Mouse (Mus musculus) skeletal muscle tissue, adult 2 months (tissue): Measurements from ENCODE around the gene Ppbp.
"Not testable (repeated sequence)": the region's sequence is repeated elsewhere in the genome, so short reads cannot be mapped to it uniquely, and the experiment has no call there.

ENCODE experiments used
- DNase-seq: peaks from one replicate; pipeline ENCODE4 v3.0.0-alpha.2; 2012; ENCODE audit warnings: low read depth, low spot score

The Ppbp gene

DNA sequence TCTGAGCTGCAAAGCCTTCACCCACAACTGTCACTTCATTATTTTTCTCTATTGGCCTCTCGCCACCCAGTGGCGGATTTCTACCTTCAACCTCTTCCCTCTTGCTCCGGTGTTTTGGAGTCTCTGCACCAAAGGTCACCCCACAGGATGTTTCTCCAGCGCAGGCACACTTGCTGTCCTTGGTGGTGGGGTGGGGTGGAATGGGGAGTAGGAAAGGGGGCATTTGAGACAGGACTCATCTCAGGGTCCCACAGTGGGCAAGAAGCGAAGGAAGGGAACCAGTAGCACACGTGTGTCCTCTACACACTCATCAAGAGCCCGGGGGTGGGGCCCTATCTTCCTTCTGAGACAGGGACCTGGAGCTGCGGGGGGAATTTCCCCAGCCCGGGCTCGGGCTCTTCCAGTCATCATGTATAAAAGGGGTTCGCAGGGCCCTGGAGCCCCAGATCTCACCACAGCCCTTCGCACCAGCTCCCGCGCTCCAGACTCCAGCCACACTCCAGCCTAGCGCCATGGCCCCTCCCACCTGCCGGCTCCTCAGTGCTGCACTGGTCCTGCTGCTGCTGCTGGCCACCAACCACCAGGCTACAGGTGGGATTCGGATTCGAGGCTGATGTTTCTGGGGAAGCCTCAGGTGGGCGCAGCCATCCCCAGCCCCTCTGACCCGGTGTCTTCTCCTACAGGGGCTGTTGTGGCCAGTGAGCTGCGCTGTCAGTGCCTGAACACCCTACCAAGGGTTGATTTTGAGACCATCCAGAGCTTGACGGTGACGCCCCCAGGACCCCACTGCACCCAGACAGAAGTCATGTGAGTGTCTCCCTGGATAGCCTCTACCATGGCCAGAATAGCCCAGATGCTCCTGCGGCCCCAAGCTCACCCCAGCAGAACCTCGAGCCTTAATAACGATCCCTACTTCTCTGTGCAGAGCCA is 17.6 kb downstream of the Ppbp start, which contains the start of gene Cxcl3:
TSS of gene Cxcl3 (plus strand) at position 445 of the 930 bp plus-strand sequence.
- DNase-seq = no peak

GRCm38 (mm10) chr5:90788114-90788513 is 19.8 kb downstream of the Ppbp start:
- no peak for DNase-seq

DNA sequence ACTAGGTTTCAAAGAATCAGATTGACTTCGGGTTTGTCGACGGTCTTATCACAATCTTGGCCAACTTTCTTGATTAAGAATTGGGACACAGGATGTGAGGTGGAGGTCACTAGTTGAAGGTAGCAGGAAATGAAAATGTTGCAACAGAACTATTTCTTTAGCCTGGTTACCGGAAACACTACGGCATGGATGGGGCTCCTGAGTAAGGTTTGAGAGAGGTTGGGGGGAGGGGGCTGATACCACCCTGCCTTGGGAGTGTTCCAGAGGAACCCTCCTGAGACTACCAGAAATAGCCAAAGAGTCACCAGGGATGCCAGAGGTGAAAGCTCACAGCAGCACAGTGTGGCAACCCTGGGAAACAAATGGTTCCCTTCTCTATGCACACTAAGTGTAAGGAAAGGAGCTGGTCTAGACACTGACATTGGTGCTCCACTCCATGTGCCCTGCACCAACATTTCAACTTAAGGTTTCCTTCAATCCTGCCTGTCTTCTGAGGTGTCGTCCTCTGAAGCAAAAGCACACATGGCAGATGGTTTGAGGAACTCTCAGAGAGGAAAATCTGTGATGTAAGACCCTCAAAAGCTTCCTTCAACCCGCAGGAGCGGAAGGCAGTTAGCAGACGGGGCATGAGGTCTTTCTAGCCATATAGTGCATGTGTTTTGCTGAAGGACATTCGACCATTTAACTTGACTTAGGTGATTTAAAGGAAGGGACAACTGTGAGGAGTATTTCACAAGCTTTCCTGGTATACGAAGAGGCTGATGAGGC is 21.2 kb downstream of the Ppbp start:
- DNase-seq = no peak

DNA sequence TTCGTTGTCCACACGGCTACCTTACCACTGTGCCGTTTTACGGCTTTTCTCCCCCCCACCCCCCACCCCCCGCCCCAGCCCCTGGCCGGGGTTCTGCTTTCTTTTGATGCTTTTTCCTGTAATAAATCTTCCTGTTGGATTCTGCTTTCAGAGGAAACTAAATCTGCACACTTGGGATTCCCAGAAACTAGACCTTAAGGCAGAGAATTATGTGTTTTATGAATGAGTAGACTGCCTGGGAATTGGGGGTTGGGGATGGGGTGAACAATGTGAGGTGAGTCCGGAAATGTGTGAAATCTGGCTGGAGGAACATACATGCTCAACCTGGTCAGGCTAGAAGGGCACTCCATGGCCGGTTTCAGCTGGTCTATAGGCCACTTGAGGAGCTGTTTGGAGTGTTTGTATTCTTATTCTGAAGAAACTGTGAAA is 21.8 kb downstream of the Ppbp start:
- no peak for DNase-seq

- DNase-seq = no peak
Measured at GRCm38 (mm10) chr5:90794195-90794625, 25.9 kb downstream of the Ppbp start, which contains the start of gene Cxcl15. Cxcl15 (plus strand) TSS chr5:90794534.

DNA sequence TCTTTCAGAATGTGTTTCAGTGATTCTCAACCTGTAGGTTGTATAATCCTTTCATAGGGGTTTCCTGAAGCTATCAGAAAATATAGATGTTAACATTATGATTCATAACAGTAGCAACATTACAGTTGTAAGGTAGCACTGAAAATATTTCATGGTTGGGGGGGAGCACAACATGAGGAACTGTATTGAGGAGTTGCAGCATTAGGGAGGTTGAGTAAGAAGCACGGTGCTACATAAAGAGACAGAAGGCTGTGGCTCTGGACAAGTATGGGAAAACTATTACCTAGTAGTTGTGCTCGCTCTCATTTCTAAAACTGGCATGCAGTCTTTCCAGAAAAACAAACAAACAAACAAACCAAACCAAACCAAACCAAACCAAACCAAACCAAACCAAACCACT is 27.1 kb downstream of the Ppbp start:
- not testable (repeated sequence) for DNase-seq

DNA sequence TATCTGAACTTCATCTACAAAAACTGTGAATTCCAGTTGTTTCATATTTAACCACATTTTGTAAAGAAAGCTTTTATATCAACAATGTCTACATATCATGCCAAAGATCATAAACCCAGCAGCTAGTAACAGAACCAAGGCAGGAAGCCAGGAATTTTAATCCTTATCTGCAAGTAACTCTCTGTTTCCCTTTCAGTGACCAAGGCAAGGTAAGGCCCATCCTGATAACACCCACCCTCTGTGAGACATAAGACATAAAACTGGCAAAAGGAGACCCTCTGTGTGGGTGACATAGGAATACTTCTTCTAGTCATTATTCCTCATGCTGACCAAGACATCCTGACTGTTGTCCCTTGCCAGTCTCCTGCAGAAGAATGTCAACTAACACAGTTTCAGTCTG is 36.3 kb downstream of the Ppbp start:
- DNase-seq = no peak

GRCm38 (mm10) chr5:90806050-90806449 is 37.7 kb downstream of the Ppbp start:
- no peak for DNase-seq

- DNase-seq = no peak
Measured at GRCm38 (mm10) chr5:90807176-90807950, 39.0 kb downstream of the Ppbp start.
